Mouse (Mus musculus) embryonic fibroblast, embryonic 13.5 days (primary cell): ENCODE results near the gene Myh9. TPM values are rescaled to one million over a fixed set of nuclear protein-coding genes. Genes with fewer than 3 reads are reported as not detected.

ENCODE experiments used
- H3K27ac ChIP-seq: 2 replicates; pipeline ENCODE4 v1.5.1; 2012; ENCODE audit warnings: low read length, control low read depth, inconsistent platforms; ENCODE audit not compliant: insufficient read depth
- H3K4me1 ChIP-seq: 2 replicates; pipeline ENCODE4 v1.6.1; 2011; ENCODE audit warnings: low read length; ENCODE audit not compliant: control insufficient read depth, insufficient read depth
- H3K4me3 ChIP-seq: 2 replicates; pipeline ENCODE4 v1.5.1; 2011; ENCODE audit warnings: mild to moderate bottlenecking, control low read depth, low read length; ENCODE audit not compliant: insufficient read depth
- CTCF ChIP-seq: IDR thresholded peaks from 2 replicates; pipeline ENCODE4 v1.5.1; 2011; ENCODE audit warnings: mild to moderate bottlenecking, control low read depth, low read length, moderate library complexity, borderline replicate concordance; ENCODE audit not compliant: insufficient read depth
- POLR2A ChIP-seq: IDR thresholded peaks from 2 replicates; pipeline ENCODE4 v1.6.1; 2011; ENCODE audit warnings: low read depth, mild to moderate bottlenecking, control low read depth, low read length, moderate library complexity
- polyA plus RNA-seq: library from polyadenylated mRNA; stranded (reverse); fragments of >200 nt; gene quantifications from 2 replicates; pipeline ENCODE4 v1.2.4, GENCODE M21; 2011; ENCODE audit warnings: low read depth; ENCODE audit not compliant: missing spikeins, insufficient read length

Gene Myh9
- polyA plus RNA-seq, 1 experiment, result 718 TPM

DNA sequence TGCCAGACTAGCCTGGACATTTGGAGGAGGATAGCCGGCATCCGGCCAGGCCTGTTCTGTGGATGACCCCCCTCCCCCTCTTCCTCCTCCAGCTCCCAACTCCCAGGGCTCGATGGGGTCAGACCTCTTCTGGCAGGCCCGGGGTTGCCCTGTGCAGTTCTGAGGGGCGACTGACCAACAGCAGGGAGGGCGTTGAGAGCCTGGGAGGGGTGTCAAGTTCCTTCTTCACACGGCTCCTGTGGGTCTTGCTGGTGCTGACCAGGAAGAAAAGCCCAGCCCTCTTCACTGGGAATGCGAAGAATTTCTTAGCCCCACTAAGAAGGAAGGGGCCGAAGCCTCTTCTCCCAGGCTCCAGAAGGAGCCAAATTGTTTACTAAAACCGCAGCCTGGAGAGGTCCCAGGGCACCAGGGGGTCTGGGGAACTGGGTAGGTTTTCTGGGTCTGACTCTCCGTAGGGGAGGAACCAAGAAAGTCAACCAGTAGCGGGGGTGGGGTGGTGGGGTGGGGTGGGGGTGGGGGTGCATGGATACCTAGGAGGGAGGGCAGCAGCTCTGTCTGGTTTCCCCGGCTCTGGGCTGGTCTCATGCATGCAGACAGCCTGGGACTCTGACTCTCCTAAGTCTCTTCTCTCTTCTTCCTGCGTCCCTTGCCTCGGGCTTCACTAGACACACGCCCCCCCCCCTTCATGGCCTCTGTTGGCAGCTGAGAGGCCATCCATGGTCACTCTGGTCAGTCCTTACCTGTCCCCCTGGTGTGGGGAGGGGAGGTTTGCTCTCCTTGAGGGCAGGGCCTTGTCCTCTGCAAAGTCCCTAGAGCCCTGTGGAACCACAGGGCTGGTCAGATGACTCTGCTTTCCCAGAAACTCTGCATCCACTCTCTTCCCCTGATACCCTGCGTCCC, 41.1 kb upstream of the Myh9 start:
- H3K4me3 ChIP-seq, result no peak overlapping the region
- H3K27ac ChIP-seq, result peak overlapping the region; percentile 100
- TF ChIP-seq CTCF (no peak), POLR2A (peak; percentile 23; the same call in 1 of the 2 replicates)
- H3K4me1 ChIP-seq, result peaks cover 30% of the 10 kb centered on the region

DNA sequence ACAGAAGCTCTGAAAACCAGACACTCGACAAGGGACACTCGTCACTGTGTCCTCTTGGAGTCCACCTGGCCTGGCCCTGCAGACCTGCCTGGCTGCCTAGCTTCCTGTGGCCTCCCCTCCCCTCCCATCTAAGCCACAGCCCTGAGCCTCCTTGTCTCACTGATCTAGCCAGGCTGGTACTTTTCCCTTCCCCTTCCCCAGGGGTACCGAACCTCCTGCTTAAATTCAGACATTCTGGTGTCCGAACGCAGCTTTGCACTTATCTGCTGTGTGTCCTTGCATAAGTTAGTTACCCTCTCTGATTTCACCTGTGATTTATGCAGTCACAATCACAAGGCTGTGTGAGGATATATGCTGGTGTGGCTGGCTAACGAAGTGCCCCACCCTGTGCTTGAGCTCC, 40.3 kb upstream of the Myh9 start:
- peak overlapping the region; percentile 98 for H3K27ac ChIP-seq
- peaks cover 29% of the 10 kb centered on the region for H3K4me1 ChIP-seq
- TF ChIP-seq CTCF (no peak), POLR2A (0 out of 2 replicates have a peak, but pooled peaks have one; percentile 8)
- H3K4me3 ChIP-seq, result no peak overlapping the region

- peak overlapping the region; percentile 98 for H3K27ac ChIP-seq
- TF ChIP-seq CTCF (no peak), POLR2A (peak; percentile 56)
- no peak overlapping the region for H3K4me3 ChIP-seq
- H3K4me1 ChIP-seq, result peaks cover 25% of the 10 kb centered on the region
These were observed 39.7 kb upstream of the Myh9 start for GRCm38 (mm10) chr15:77881698-77882097.

GRCm38 (mm10) chr15:77880738-77881137, 38.8 kb upstream of the Myh9 start:
- Histone ChIP-seq H3K4me3 (no peak overlapping the region), H3K27ac (no peak overlapping the region), H3K4me1 (peaks cover 20% of the 10 kb centered on the region)
- TF ChIP-seq CTCF, result no peak
- TF ChIP-seq POLR2A, result no peak

- Histone ChIP-seq H3K4me3 (no peak overlapping the region), H3K27ac (no peak overlapping the region), H3K4me1 (peaks cover 20% of the 10 kb centered on the region)
- no peak for TF ChIP-seq POLR2A
- no peak for TF ChIP-seq CTCF
These were observed 37.8 kb upstream of the Myh9 start for GRCm38 (mm10) chr15:77879756-77880155.

DNA sequence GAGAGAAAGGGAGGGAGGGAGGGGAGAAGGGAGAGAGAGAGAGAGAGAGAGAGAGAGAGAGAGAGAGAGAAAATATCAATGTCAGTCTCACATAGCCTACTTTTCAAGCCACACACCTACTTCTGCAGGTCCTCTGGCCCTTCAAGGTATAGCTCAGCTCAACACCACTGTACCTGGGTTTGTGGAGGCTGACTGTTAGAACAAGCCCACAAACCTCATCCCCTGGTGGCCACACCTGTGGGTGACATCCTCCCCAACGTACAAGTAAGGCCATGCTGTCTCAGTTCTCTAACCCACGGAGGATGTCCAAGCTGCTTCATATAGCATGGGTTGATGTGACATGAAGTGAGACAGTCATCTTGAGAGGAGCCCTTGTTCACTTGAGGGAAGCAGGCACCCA, 35.2 kb upstream of the Myh9 start:
- TF ChIP-seq CTCF, result no peak
- no peak for TF ChIP-seq POLR2A
- H3K4me3 ChIP-seq, result no peak overlapping the region
- no peak overlapping the region for H3K27ac ChIP-seq
- H3K4me1 ChIP-seq, result peaks cover 6% of the 10 kb centered on the region

GRCm38 (mm10) chr15:77876716-77877115, 34.7 kb upstream of the Myh9 start:
- H3K4me3 ChIP-seq, result no peak overlapping the region
- TF ChIP-seq POLR2A (no peak), CTCF (no peak)
- no peak overlapping the region for H3K27ac ChIP-seq
- peaks cover 3% of the 10 kb centered on the region; the same call in 1 of the 2 replicates for H3K4me1 ChIP-seq

DNA sequence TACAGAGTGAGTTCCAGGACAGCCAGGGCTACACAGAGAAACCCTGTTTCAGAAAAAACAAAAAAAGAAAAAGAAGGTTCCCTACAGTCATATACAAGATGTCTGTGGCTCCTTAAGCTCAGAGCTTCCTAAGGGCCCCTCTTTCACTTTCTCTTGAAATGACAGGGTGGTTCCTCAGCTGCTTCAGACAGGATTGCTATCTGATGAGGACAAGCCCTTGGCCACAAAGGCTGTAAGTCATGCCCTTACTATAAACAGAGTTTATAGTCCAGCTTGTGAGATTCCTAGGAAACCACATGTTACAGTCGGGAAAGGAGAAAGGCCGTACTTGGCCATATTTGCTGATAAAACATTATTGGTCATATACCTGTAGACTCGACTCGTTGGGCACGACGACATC, 34.0 kb upstream of the Myh9 start:
- no peak overlapping the region for H3K27ac ChIP-seq
- H3K4me3 ChIP-seq, result no peak overlapping the region
- no peak for TF ChIP-seq CTCF
- H3K4me1 ChIP-seq, result no peaks in the 10 kb centered on the region

- Histone ChIP-seq H3K4me3 (no peak overlapping the region), H3K4me1 (no peaks in the 10 kb centered on the region), H3K27ac (no peak overlapping the region)
- TF ChIP-seq POLR2A, result no peak
- no peak for TF ChIP-seq CTCF
These were observed 32.8 kb upstream of the Myh9 start for GRCm38 (mm10) chr15:77874807-77875206.

- TF ChIP-seq POLR2A, result no peak
- TF ChIP-seq CTCF, result no peak
- no peaks in the 10 kb centered on the region for H3K4me1 ChIP-seq
- H3K4me3 ChIP-seq, result no peak overlapping the region
- H3K27ac ChIP-seq, result no peak overlapping the region
These were observed 32.3 kb upstream of the Myh9 start for GRCm38 (mm10) chr15:77874310-77874709.
